Mouse (Mus musculus) midbrain, embryonic 14.5 days (tissue): Measurements from ENCODE around the gene Sim2. TPM values are rescaled to one million over a fixed set of nuclear protein-coding genes. Genes with fewer than 3 reads are reported as not detected.

Source experiments
- ATAC-seq: fragments of 200-750 bp; cut with Nextera tagmentation; 2 replicates; pipeline ENCODE4 v1.8.0; 2017; ENCODE audit warnings: moderate number of reproducible peaks, moderate library complexity; ENCODE audit not compliant: low FRiP score, low TSS enrichment
- DNase-seq: peaks from one replicate; pipeline ENCODE4 v3.0.0-alpha.2; 2015
- H3K27ac ChIP-seq: fragments of 300-500 bp; sonication (generic); replicated peaks from 2 replicates; pipeline ENCODE4 v1.5.1; 2014; ENCODE audit warnings: mild to moderate bottlenecking, low read depth, low read length, moderate library complexity
- H3K27me3 ChIP-seq: fragments of 300-500 bp; sonication (generic); 2 replicates; pipeline ENCODE4 v1.6.1; 2014; ENCODE audit warnings: low read length, control low read depth, mixed read lengths; ENCODE audit not compliant: control insufficient read depth, insufficient read depth
- H3K36me3 ChIP-seq: fragments of 300-500 bp; sonication (generic); 2 replicates; pipeline ENCODE4 v1.6.1; 2014; ENCODE audit warnings: low read length, control low read depth; ENCODE audit not compliant: control insufficient read depth, insufficient read depth
- H3K4me1 ChIP-seq: fragments of 300-500 bp; sonication (generic); 2 replicates; pipeline ENCODE4 v1.6.1; 2014; ENCODE audit warnings: mild to moderate bottlenecking, antibody characterized with exemption, low read length, control low read depth; ENCODE audit not compliant: control insufficient read depth, insufficient read depth
- H3K4me2 ChIP-seq: fragments of 300-500 bp; sonication (generic); 2 replicates; pipeline ENCODE4 v1.6.1; 2014; ENCODE audit warnings: mild to moderate bottlenecking, low read length, moderate library complexity
- H3K4me3 ChIP-seq: fragments of 300-500 bp; sonication (generic); replicated peaks from 2 replicates; pipeline ENCODE4 v1.5.1; 2014; ENCODE audit warnings: low read depth, low read length
- H3K9ac ChIP-seq: fragments of 300-500 bp; sonication (generic); replicated peaks from 2 replicates; pipeline ENCODE4 v1.6.1; 2014; ENCODE audit warnings: mild to moderate bottlenecking, low read length, moderate library complexity
- H3K9me3 ChIP-seq: fragments of 300-500 bp; sonication (generic); 2 replicates; pipeline ENCODE4 v1.6.1; 2016; ENCODE audit warnings: low read length, control low read depth, mixed read lengths; ENCODE audit not compliant: control insufficient read depth
- WGBS: fragments of 180-500 bp; shearing (Covaris S2); extraction: QIAGEN DNeasy Blood & Tissue Kit; methylation state at CpG from one replicate; pipeline ENCODE4 v1.1.7; 2014; 5-methylcytosine and 5-hydroxymethylcytosine counted together
- polyA plus RNA-seq: library from polyadenylated mRNA; unstranded; fragments of >200 nt; fragmentation: Nextera tagmentation; extraction: Ambion mirVana; gene quantifications from 2 replicates; pipeline ENCODE4 v1.2.1, GENCODE M21; 2014

Sim2 gene
- polyA plus RNA-seq, 1 experiment from 2014 or later: not detected

DNA sequence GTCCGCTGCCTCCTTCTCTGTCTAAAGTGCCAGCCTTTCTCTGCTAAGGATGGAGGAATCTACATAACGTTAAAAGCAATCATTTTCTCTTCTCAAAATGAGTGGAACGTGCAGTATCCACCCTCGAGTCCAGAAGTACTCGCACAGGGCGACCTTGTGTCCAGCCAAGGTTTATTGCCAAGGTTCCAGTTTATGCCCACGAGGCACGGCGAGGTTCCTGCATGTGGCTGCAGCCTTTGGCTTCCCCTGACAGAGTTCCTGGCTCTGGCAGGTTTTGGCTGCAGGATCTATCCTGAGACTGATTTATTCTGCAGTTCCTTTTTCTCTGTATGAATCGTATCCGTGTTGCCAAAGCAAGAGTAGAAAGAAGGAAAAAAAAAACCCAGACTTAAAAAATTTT is 78.3 kb downstream of the Sim2 start:
- Histone ChIP-seq H3K9me3 (no peaks in the 10 kb centered on the region), H3K4me1 (peaks cover 7% of the 10 kb centered on the region; the same call in 1 of the 2 replicates), H3K4me3 (no peak overlapping the region), H3K9ac (no peak overlapping the region), H3K27ac (no peak overlapping the region), H3K4me2 (no peak overlapping the region), H3K36me3 (no peaks in the 10 kb centered on the region), H3K27me3 (peaks cover 42% of the 10 kb centered on the region)
- DNase-seq (no peak), ATAC-seq (no peak)
- WGBS: 89% methylated on average over 11 of the region's 11 CpGs

DNA sequence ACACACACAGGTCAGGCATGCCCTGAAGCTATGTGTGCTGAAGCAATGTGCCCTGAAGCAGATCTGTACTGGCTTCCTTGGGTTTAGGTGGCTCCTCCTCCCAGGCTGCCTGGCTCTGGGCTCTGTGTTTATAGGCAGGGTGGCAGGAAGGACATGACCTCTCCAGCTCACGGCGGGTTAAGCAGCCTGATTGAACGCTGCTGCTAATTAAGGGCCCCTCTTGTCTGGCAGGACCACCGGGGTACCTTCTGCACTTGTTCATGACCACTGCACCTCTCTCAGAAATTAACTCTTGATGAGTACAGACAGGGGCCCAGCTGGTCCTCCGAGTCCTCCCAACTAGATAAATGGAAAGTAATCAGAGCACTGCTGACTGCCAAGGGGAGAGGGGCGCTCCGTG is 79.5 kb downstream of the Sim2 start:
- H3K4me2 ChIP-seq: no peak overlapping the region
- ATAC-seq: peak; percentile 20; the same call in 1 of the 2 replicates
- DNase-seq: peak; percentile 26
- WGBS: 22% methylated on average over 7 of the region's 7 CpGs
- peaks cover 49% of the 10 kb centered on the region for H3K27me3 ChIP-seq
- no peaks in the 10 kb centered on the region for H3K9me3 ChIP-seq
- H3K4me1 ChIP-seq: peaks cover 7% of the 10 kb centered on the region; the same call in 1 of the 2 replicates
- no peak overlapping the region for H3K27ac ChIP-seq
- no peaks in the 10 kb centered on the region for H3K36me3 ChIP-seq
- no peak overlapping the region for H3K4me3 ChIP-seq
- no peak overlapping the region for H3K9ac ChIP-seq

DNA sequence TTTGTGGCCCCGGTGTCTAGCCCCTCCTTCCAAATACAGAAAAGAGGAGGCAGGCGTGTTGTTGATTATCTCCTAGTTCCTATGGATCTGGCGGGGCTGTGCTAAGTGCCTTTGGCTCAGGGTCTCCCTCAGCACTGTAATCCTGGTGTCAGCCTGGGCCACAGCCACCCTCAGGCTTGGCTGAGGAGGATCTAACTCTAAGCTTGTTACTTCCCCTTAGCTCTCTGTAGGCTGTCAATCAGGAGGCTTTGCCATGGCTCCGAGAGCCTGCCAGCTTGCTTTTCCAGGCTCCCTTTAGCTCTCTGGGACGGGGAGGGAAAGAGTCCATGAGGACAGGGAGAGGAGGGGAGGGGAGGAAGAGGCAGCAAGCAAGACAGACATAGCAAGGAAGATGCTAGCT is 80.2 kb downstream of the Sim2 start:
- Histone ChIP-seq H3K4me1 (peaks cover 7% of the 10 kb centered on the region; the same call in 1 of the 2 replicates), H3K4me3 (no peak overlapping the region), H3K27ac (no peak overlapping the region), H3K4me2 (no peak overlapping the region), H3K9ac (no peak overlapping the region), H3K27me3 (peaks cover 51% of the 10 kb centered on the region), H3K36me3 (no peaks in the 10 kb centered on the region), H3K9me3 (no peaks in the 10 kb centered on the region)
- no peak for ATAC-seq
- peak; percentile 61 for DNase-seq
- WGBS: 29% methylated on average over 5 of the region's 5 CpGs

DNA sequence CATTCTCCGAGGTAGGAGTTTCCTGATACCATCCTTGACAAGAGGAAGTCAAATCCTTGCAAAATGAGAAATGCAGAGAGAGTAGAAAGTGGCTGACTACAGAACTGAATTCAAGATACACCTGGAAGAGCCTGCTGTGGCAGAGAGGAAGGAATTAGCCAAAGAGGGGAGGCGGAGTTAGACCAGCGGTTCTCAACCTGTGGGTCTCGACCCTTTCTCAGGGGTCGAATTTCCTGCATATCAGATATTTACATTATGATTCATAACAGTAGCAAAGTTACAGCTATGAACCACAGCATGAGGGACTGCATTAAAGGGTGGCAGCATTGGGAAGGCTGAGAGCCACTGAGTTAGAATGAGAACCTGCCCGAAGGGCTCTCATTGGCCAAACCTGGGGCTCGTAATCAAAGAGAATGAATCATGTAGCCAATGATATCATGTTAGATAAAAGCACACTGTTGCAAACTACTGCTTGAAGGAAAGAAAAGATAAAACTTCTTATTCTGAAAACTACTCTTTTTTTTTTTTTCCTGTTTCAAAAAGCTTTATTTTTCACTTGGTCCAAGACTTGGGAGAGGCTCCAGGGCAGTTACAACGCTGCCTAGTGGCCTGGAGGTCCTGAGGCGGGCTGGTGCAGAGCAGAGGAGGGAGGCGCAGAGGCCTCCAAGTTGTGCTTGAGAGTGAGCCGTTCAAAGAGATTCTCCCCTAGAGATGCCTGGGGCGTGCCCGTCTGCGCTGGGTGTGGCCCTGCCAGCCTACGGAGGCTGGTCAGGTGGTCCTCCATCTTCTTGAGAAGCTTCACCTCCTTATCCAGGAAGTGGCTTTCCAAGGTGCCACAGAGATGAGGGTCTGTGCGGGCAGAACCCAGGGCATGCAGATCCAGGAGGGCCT is 84.2 kb downstream of the Sim2 start:
- ATAC-seq (no peak), DNase-seq (no peak)
- Histone ChIP-seq H3K9ac (no peak overlapping the region), H3K36me3 (no peaks in the 10 kb centered on the region), H3K4me3 (no peak overlapping the region), H3K27me3 (peaks cover 70% of the 10 kb centered on the region), H3K27ac (no peak overlapping the region), H3K9me3 (no peaks in the 10 kb centered on the region), H3K4me2 (no peak overlapping the region), H3K4me1 (peaks cover 7% of the 10 kb centered on the region; the same call in 1 of the 2 replicates)
- 86% methylated on average over 16 of the region's 16 CpGs for WGBS

DNA sequence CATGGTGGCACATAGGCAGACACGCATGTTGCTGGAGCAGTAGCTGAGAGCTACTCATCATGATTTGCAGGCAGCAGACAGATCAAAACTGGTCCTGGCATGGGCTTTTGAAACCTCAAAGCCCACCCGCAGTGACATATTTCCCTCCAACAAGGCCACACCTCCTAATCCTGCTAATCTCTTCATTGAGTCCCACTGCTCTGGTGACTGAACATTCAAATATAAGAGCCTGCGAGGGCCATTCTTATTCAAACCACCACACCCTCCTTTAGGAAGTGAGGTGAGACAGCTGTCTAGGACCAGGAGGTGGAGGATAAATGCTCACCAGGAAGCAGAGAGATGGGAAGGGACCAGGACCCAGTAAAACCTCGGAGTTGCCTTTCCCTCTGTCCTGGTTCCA is 85.5 kb downstream of the Sim2 start:
- H3K27me3 ChIP-seq: peaks cover 82% of the 10 kb centered on the region
- H3K9ac ChIP-seq: no peak overlapping the region
- no peak overlapping the region for H3K4me3 ChIP-seq
- no peaks in the 10 kb centered on the region for H3K36me3 ChIP-seq
- WGBS: 7% methylated on average over 4 of the region's 4 CpGs
- H3K9me3 ChIP-seq: no peaks in the 10 kb centered on the region
- no peaks in the 10 kb centered on the region for H3K4me1 ChIP-seq
- ATAC-seq (peak; percentile 37; the same call in 1 of the 2 replicates), DNase-seq (peak; percentile 67)
- no peak overlapping the region for H3K4me2 ChIP-seq
- H3K27ac ChIP-seq: no peak overlapping the region

DNA sequence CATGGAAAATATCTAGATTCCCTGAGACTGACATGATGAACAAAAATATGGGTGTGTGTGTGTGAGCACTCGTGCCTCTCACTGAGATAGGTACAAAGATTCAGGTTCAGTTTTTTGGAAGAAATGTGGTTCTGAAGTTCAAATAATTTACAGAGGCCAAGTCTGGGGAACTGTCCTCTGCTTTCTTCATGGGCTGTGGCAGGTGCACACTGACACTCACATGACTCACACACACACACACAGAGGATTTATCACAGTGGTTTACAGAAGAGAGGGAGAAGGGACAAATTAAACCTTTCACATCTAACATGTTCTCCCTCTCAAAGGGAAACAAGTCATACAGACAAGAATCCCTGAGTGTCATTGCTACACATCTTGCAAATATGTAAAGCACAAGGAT is 88.6 kb downstream of the Sim2 start:
- Histone ChIP-seq H3K4me3 (no peak overlapping the region), H3K27me3 (peaks cover 82% of the 10 kb centered on the region), H3K4me2 (no peak overlapping the region), H3K36me3 (no peaks in the 10 kb centered on the region), H3K27ac (no peak overlapping the region), H3K4me1 (peaks cover 3% of the 10 kb centered on the region; the same call in 1 of the 2 replicates), H3K9ac (no peak overlapping the region), H3K9me3 (no peaks in the 10 kb centered on the region)
- DNase-seq: no peak
- WGBS: 97% methylated on average over 1 of the region's 1 CpGs
- ATAC-seq: no peak

DNA sequence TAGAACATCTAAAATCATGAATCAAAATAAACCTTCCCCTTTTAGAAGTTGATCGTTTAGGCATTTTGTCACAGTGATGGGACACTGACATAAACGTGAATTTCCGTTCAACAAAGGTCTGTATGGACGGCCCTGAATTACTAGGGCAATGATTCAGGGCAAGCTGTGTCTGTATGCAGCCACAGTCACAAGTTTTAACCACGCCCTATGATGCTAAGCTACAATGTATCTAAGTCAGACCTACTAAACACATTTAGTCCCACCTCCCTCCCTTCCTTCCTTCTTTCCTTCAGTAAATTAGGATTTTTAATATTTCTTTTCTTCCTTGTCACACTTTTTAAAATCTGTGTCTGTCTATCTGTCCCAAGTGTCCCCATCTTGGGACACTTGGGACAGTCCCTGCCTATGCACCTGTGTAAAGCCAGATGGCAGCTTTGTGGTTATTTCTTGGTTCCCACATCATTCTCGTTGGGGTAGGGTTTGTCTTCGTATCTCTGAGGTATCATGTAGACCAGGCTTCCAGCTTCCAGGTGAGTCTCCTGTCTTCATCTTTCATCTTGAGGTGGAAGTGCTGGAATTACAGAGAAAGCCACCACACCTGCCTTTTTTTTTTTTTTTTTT is 90.7 kb downstream of the Sim2 start:
- H3K9ac ChIP-seq: no peak overlapping the region
- H3K4me2 ChIP-seq: no peak overlapping the region
- H3K27me3 ChIP-seq: peaks cover 74% of the 10 kb centered on the region
- H3K4me1 ChIP-seq: peaks cover 24% of the 10 kb centered on the region
- H3K9me3 ChIP-seq: no peaks in the 10 kb centered on the region
- H3K4me3 ChIP-seq: no peak overlapping the region
- no peak for ATAC-seq
- no peaks in the 10 kb centered on the region for H3K36me3 ChIP-seq
- 82% methylated on average over 7 of the region's 7 CpGs for WGBS
- H3K27ac ChIP-seq: no peak overlapping the region
- no peak for DNase-seq
